ENCODE assay signal across 18 mouse cellular contexts in the genomic region with DNA sequence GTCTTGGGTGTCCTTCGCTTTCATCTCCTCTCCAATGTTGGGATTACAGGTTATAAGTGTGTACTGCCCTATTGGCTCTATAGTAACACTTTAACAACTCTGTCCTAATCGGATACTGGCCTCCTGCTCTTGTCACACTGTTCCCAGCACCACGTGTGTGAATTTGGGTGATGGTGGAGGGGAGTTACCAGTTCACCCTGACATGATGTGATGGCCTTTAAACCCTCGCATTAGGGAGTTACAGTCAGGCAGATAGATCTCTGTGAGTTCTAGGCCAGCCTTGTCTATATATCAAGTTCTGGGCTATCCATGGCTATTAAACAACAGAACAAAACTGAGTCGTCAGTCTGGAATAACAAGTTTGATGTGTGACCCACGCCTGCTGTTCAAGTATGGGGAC. TPM values are rescaled to one million over a fixed set of nuclear protein-coding genes. Genes with fewer than 3 reads are reported as not detected.
"Had no signal": no experiment of that assay in that cellular context is flagged by ENCODE, and none has a peak within 500 bp of the region (broad histone marks: within the 10 kb centered on the region; RNA-seq: fewer than 3 reads in every experiment).

No protein-coding gene starts in this region.

- H3K36me3 ChIP-seq: heart, embryonic 10.5 days; heart, embryonic 12.5 days; hindbrain, embryonic 13.5 days; hindbrain, embryonic 15.5 days; limb, embryonic 13.5 days; limb, embryonic 15.5 days; liver, embryonic 12.5 days had no signal

- H3K4me2 ChIP-seq: heart, embryonic 12.5 days; hindbrain, embryonic 13.5 days; limb, embryonic 13.5 days; limb, embryonic 15.5 days had no signal

- H3K27me3 ChIP-seq: hindbrain, embryonic 15.5 days; limb, embryonic 13.5 days; limb, embryonic 15.5 days had no signal

- H3K4me1 ChIP-seq: heart, embryonic 12.5 days; hindbrain, embryonic 13.5 days; hindbrain, embryonic 15.5 days; limb, embryonic 13.5 days; limb, embryonic 15.5 days; liver, embryonic 12.5 days had no signal

- H3K9me3 ChIP-seq: heart, embryonic 10.5 days; heart, embryonic 12.5 days; hindbrain, embryonic 13.5 days; hindbrain, embryonic 15.5 days; limb, embryonic 13.5 days; limb, embryonic 15.5 days; liver, embryonic 12.5 days had no signal

- H3K9ac ChIP-seq: heart, embryonic 12.5 days; hindbrain, embryonic 13.5 days; hindbrain, embryonic 15.5 days; limb, embryonic 13.5 days; limb, embryonic 15.5 days; liver, embryonic 14.5 days had no signal

- H3K27ac ChIP-seq: hindbrain, embryonic 13.5 days; hindbrain, embryonic 15.5 days; hindbrain, postnatal 0 days; layer of hippocampus, adult 2 months; left cerebral cortex, adult 2 months; limb, embryonic 13.5 days; limb, embryonic 15.5 days; liver, embryonic 12.5 days; liver, embryonic 14.5 days had no signal

- H3K4me3 ChIP-seq: heart, embryonic 10.5 days; heart, embryonic 12.5 days; hindbrain, embryonic 13.5 days; hindbrain, embryonic 15.5 days; layer of hippocampus, adult 2 months; left cerebral cortex, adult 2 months; limb, embryonic 13.5 days; limb, embryonic 15.5 days; liver, embryonic 12.5 days had no signal

RNA-seq across cellular contexts. Expression of gene Kif2c, which starts 27.2 kb away (rescaled TPM):
- total RNA-seq: gastrocnemius, adult 8-10 months; left cerebral cortex, adult 2 months had no signal

RNA-seq across cellular contexts. Expression of gene Tmem53, which starts 42.2 kb away (rescaled TPM):
- total RNA-seq: hematopoietic stem cell, adult 5-6 weeks had no signal

RNA-seq across cellular contexts. Expression of gene Armh1, which starts 42.3 kb away (rescaled TPM):
- total RNA-seq: gastrocnemius, adult 8-10 months; gastrocnemius, postnatal 14 days; gastrocnemius, postnatal 36 days; heart, postnatal 25 days; hematopoietic stem cell, adult 5-6 weeks; liver, adult 2 months had no signal
- polyA plus RNA-seq: hindbrain, embryonic 11.5 days; liver, adult 2 months; liver, embryonic 14.5 days had no signal
